Mouse (Mus musculus) left cerebral cortex, postnatal 4 days (tissue): Measurements from ENCODE around the gene Kcng1. TPM values are rescaled to one million over a fixed set of nuclear protein-coding genes. Genes with fewer than 3 reads are reported as not detected.

ENCODE experiments used
- DNase-seq: peaks from one replicate; pipeline ENCODE4 v3.0.0-alpha.2; 2022
- intact Hi-C: fragments of 180-260 bp; cut with DNase I; formaldehyde crosslinking; loops from one replicate; pipeline ENCODE4 v1.15.1; 2025
- total RNA-seq, 2 experiments: library from RNA; stranded (reverse); gene quantifications; 2 replicates each; pipeline ENCODE4 v1.2.3; 2021

Kcng1 gene
- total RNA-seq, result 10 to 100 TPM; 34.4 to 34.5 TPM

DNA sequence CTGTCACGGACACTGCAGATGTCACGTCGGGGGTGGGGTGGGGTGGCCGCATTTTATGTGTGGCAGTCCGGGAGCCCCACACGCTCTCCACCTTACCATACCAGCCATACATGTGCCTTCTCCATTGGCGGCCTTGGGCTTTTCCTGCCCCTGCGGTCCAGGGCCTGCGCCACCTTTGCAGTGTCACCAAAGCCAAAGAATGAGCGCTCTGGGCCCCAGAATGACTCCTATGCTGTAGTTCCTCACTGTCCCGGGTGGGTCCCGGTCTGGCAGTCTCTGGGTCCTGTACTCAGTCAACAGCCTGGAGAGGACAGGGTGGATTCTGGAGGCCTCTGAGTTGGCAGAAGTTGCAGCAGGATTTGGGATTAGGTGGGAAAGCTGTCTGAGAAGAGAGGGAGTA is at the start of gene Kcng1:
TSS of gene Kcng1 (minus strand) at position 155 of the 400 bp plus-strand sequence.
- intact Hi-C loops, result no loop called here

DNA sequence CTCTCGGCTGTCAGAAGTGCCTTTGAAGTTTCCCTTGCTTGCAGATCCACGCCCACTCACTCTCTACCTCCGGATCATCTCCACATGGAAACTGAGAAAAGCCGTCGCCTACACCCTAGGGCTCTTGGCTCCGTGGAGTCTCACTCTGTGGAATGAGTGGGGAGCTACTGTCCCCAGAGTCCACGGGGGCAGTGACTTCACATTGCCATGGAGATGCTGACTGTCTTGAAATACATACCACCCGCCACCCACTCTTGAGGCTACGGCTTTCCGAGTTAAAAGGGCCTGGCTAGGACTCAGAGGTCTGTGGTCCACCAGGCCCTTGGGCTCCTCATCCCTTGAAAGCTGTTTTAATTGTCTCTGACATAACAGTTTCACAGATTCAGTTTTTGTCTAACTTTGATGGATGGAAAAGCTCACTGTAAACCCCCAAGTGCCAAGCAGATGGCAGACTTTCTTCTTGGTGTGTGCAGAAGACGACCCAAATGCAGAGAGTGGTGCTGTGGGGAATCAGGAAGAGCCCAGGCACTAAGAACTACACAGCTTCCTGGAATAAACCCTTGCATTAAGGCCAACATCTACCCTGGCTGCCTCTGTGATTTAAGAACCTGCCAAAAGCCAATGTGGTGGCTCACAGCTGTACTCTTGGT is 49.0 kb upstream of the Kcng1 start:
- DNase-seq, result no peak
- intact Hi-C loops, result loop anchor here (10.0 kb wide), 1 partner anchor 114 kb away; no protein-coding TSS in a partner anchor

More for the DNA sequence above, at the start of gene Kcng1:
- DNase-seq, result no peak

DNA sequence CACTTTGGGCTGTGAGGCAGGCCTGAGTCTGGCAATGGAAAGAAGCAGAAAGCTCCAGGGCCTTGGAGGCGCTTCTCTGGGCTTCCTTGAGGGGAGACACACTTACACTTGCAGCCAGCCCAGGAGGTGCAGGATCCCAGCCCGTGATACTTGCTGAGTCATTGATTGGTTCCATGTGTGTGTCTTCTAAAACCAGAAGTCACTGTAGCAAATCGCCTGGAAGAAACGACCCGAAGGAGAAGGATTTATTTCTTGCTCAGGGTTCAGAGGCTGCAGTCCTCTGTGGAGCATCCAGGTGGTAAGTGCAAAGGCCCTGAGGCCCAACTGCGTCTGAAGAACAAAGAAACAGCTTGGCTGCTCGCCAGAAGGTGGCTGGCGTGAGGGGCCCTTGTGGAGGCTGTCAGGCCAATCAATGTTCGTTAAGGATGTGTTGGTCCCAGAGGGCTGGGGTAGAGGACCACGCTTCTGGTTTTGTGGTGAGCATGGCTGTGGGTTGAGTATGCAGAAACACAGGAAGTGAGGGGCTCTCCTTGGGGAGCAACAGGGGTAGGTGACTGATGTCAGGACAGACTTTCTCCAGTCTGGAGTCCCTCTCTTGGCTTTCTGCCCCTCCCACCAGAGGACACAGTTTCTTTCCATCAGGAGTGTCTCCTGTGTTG is 40.3 kb upstream of the Kcng1 start:
- intact Hi-C loops, result no loop called here
- DNase-seq, result no peak

DNA sequence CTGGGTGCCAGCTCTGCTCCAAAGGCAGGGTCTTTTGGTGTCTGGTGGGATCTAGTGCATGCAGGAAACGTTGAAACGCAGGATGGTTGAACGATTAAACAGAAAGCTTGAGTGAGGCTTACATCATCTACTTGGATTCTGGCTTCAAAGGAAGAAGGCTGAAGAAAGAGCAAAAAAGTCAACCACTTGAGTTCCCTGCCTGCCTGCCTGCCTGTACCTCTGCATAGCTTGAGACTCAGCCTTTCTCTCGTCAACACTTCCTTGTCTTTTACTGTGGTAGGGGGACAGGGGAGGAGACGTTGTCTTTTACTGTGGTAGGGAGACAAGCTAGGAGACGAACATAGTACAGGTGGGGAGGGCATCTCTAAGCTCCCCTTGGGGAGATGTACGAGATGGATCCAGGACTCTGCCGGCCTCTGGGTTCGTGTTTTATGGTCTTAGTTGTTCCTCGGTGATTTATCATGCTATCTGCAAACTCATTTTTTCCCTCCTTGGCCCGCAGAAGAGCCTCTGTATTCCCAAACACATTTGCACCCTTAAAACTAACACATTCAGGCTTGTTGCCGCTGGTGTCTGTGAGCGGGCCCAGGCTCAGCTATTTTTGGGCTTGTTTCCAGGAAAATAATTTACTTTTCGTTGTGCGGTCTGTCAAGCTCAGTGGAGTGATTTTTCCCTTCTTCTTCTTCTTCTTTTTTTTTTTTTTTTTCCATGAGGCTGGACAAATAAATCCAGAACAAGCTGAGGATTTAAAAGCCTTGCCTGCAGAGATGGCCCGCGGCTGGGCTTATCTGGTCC is 39.0 kb upstream of the Kcng1 start:
- DNase-seq, result no peak
- intact Hi-C loops, result no loop called here

DNA sequence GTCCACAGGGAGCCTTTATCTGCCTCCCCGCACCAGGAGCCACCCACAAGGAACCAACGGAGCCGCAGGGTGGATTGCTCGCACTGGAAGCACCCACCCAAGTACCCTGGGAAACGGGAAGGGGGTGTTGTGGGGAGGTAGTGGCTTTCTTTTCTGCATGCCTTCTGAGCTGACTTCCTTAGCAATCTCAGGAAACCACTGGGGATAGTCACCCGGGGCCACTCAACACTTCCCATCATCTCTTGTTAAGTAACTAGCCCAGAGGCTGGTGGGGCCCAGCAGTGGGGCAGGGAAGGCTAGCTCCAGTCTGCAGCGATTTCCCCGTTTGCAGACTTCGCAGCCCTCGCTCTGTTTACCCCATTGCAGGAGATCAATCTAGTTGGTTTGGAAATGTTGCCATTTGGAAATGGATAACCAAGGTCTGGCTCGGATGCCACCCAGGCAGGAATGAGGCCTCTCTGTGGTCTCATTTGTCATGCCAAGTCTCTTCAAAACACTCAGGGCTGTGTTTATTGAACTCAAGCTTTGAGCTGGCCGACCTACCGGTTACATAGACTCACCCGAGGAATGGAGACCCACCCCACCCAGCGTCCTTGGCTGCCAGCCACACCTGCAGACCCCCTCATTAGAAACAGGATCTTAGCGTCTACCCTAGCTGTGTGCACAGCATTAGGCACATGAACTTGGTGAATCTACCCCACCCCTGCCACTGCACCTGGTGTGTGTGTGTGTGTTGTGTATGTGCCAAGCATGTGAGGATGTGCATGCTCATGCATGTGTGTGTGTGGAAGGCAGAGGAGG is 33.3 kb upstream of the Kcng1 start:
- intact Hi-C loops, result no loop called here
- DNase-seq, result peak; percentile 9

DNA sequence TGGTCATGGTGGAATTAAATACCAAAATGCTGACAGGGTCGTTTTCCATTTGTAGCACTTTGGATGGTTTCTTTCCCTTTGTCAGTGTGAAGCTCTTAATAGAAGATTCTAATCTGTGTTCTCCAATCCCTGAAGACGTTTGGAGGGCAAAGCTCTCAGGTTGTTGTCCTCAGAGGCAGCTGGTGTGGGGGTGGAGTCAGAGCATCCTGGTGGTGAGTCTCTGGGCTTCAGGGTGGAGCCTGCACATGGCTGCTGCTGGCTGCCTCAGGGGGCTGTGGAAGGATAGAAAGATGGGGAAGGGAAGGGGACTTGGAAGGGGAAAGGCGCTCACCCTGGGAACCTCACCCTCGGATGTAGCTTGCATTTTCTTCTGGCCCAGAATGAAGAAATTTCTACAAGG is 31.0 kb upstream of the Kcng1 start:
- intact Hi-C loops, result no loop called here
- DNase-seq, result no peak

DNA sequence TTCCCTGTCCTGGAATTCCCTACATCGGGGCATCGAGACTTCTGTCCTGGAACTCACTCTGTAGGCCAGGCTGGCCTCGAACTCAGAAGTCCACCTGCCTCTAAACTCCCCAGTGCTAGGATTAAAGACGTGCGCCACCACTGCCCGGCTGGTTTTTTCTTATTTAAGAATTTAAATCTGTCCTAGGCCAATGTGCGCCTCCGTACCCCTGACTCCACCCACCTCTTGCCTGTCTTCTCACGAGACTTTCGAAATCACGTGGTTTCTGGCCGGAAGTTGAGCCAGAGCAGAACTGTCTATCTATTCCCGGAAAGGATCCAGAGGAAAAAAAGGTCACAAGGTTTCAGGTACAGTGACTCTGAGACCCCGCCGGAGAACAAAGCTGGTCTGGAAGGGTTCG is 29.5 kb upstream of the Kcng1 start:
- DNase-seq, result no peak
- intact Hi-C loops, result no loop called here

DNA sequence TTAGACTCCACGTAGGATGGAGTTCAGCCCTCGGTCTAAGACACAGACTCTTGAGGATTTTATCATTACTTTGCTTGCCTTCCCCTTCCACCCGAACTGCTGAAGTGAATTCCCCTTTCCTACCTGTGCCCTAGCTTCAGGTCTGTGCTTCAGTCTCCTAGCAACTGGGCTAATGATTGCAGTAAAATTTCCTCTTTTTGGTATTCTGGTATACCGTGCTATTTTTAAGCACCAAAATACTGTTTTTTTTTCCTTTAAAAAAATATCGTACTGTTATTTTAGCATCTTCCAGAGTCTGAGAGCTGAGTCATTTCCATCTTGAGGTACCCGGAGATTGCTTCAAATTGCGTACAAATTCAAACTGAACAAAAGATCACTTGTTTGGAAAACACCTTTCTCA is 27.4 kb upstream of the Kcng1 start:
- DNase-seq, result no peak
- intact Hi-C loops, result no loop called here

DNA sequence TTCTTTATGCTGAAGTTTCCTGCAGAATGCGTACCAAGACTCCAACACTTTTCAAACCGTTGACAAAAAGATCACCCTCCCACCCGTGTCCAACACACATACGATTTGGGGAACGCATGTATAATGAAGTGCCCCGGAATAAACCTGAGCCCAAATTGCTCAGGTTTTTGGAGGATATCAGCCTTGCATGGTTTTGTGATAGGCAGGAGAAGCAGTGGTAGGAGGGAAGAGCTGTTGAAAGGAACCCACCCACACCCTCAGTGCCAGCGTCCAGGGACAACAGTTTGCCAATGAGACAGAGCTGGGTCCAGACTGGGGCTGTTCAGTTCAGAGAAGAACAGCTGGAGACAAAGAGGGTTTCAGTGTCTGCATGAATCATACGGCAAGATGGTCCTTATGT is 18.1 kb upstream of the Kcng1 start:
- no peak for DNase-seq
- intact Hi-C loops, result no loop called here

DNA sequence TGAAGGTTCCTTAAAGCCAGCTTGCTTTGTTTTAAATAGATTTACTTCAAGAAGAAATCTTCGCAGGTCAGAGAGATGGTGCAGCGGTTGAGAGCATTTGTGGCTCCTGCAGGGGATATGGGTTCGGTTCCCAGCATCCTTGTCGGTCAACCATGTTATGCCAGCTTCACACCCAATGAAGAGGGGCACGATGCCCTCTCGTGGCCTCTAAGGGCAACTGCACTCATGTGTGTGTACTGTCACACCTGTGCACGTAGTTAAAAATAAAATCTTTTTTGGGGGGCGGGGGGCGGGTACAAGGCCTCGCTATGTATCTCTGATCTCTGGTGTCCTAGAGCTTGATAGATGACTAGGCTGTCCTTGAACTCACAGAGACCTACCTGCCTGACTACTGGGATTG is 15.0 kb upstream of the Kcng1 start:
- intact Hi-C loops, result no loop called here
- no peak for DNase-seq

DNA sequence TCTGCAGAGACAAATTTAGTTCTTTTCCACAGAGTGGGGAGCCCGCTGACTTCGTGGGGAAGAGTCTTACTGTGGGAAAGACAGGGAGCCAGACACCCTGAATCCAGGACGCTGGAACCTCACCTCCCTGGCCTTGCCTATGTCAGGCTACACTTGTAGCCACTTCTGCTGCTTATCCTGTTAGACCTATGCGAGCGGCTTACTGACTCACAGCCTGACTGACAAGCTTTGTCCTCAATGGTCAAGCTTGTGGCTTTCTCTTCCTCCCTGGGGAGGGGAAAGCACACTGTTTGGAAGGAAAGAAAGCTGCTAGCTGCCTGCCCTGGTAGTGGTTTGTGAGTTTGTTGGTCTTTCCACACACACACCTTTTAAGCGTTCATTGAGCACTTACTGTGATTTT is 11.0 kb upstream of the Kcng1 start:
- intact Hi-C loops, result no loop called here
- no peak for DNase-seq

DNA sequence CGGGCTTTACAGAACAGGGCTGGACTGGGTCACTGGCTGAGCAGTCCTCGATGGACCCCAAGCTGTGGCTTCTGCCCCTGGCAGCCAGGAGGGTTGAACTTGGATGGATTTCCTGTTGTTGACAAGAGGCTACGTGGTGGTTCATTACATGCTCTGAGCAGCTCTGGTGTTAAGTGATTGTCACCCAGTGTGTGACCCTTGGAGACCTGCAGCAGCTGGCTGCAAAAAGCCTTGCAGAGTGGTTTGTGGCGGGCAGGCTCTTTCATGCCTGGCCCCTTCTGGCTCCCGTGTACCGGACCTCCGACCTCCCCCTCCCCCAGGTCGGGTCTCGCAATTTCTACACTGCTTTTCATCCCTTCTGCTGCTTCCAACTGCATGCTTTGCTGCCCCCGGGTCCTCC is 10.5 kb upstream of the Kcng1 start:
- intact Hi-C loops, result no loop called here
- DNase-seq, result no peak

DNA sequence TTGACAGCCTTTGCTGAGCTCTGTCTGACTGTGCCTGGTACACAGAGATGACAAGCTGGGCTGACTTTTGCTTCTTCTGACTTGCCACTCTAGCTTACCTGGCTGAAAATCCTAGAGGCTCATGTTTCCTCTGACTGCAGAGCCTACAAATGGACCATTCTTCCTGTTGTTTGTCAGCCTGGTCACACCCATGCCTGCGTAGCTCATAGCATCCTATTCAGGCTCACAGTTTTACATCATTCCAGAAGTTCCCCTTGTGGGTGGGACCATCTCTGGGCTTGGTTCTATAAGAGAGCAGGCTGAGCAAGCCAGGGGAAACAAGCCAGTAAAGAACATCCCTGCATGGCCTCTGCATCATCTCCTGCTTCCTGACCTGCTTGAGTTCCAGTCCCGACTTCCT is 8.3 kb upstream of the Kcng1 start:
- intact Hi-C loops, result no loop called here
- DNase-seq, result no peak

DNA sequence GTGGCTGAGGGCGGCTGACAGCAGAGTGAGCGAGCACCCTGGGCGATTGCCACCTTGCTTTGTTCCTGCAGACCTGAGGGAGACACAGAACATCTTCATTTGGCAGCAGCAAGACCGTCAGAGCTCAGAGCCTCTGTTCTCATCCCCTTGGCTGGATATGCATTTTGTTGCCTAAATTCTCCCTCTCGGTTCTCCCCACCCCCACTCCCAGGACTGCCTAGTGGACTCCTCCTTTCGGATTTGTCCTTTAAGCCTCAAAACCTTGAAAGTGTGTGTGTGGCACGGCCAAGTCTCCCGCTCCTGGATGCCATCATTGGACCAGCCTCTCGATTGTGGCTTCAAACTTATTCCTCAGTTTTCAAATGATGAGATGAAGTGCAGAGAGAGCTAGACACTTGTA is 7.5 kb upstream of the Kcng1 start:
- no peak for DNase-seq
- intact Hi-C loops, result no loop called here

DNA sequence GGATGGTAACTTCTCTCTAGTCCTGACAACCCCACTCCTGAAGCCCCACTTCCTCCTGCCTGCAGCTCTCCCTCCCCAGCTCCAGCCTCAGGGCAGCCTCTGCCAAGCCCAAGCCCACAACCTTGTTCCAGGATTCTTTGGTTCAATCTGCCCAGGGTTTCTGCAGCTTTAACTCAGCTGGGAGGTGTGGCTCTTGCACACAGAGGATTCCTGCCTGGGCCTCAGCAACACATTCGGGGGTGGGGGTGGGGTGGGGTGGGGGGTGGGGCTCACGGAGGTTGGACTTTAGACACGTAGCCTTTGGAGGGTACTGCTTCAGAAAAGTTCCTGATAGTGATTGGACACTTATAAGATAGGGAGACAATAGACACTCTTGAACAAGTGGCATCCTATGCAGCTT is 5.5 kb upstream of the Kcng1 start:
- intact Hi-C loops, result no loop called here
- DNase-seq, result no peak

DNA sequence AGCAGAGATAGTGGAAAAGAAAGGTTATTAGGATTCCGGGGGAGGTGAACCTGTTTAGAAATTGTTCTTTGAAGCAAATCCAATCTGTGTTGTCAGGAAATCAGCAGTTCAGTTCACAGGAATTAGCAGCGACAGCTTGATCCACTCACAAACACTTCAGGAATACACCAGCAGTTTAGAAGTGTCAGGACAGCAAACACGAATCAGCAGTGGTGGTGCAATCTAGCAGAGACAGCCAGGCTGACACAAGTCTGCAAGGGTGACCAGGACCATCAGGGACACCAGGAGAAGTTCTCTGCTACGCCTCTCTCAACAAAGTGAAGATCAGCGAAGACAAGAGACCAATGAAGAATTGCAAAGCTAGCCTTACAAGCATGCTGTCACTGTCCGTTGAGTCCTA is 3.6 kb upstream of the Kcng1 start:
- intact Hi-C loops, result no loop called here

DNA sequence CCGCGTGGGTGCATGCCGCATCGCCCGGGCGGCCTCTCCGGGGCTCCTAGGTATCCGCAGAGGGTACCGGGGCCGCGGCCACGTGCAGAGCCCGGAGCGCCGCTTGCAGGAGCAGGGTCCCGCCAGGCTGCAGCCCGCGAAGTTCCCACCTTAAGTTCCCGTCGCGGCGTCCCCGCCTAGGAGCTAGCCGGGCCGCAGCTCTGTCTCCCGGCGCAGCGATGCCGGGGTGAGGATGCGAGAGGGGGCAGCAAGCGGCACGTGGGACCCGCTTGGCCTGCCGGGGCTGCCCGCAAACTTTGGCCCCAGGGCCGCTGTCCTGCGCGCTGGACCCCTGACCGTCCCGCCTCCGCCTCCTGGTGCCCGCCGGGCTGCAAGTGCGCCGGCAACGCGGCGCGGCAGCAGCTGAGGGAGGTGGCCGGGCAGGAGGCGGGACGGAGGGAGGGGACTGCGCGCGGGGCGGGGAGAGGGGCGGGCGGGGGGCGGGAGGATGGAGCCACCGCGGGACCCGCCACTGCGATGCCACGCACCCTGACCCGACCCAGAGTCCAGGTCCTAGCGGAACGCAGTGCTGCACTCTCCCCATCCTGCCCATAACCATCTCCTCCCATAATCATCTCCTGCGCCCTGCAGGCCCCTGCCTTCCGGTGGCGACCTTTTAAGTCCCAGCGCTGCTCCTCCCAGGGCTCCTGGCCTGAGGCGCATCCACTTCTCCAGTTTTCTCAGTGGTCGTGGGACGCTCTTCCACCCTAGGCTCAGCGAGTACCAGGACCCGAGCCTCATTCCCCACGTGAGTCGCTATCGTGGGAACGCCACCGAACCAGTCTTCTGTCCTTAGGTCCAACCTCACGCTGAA is 581 bp downstream of the Kcng1 start:
- peak; percentile 36 for DNase-seq
- intact Hi-C loops, result no loop called here

More for the DNA sequence above, 3.6 kb upstream of the Kcng1 start:
- DNase-seq, result no peak

DNA sequence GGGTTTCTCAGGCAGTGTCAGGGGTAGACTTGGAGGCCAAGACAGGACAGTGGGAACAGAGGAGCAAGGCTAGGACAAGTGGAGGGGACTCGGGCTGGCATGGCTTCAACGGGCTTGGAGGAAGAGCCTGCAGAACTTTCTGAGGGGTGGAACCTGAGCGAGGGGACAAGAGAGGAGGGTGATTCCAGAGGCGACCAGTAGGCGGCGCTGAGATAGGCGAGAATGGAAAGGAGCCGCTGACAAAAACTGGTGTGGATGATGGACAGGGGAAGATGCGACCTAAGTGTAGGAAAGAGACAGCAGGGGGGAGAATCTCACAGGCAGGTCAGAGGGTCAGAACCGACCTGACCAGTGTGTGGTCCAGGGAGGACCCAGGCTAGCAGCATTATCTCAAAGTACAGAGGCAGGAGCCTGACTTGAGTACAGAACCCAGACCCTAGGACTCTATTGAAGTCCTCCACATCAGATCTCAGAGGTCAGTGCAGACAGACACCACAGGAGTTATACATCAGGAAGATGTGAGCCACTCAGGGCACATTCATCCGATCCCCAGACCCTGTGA is 7.1 kb downstream of the Kcng1 start:
- DNase-seq, result peak; percentile 78
- intact Hi-C loops, result no loop called here

DNA sequence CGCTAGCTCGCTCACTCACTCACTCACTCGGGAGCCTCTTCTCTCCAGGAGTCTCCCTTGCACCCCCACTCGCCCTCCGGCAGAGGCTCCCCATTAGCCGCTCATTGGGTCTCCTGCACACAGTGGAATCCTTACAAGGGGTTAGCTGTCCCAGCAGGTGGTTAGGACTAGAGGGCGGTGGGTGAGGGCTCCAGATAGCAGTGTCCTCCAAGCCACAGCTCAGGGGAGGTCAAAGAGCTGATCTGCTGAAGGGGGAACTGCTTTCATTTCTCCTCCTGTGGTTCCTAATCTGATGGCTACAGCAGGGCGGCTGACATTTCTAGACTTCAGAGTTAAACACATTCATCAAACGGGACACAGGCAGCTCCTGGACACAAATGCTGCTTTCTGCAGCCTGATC is 8.1 kb downstream of the Kcng1 start:
- no peak for DNase-seq
- intact Hi-C loops, result no loop called here

DNA sequence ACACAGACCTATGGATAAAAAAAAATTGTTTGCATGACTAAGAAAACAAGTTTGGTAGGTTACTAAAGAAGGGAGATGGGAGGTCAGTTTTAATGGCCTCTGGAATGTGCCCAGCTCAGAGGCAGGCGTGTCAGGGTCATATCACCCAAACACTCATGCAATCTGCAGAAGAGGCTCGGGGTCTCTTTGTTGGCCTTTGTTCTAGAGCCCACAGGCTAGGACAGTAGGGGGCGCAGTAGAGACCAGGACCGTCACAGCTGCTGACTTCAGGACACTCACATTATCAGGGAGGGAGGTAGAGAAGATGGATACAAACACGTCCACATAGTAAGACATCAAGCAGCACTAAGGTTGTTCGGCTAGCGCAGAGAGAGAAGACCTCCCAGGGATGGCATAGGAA is 13.5 kb downstream of the Kcng1 start:
- intact Hi-C loops, result no loop called here
- DNase-seq, result peak; percentile 50
